21 mouse cellular contexts compared by ENCODE assay signal in genomic region chr19:12514621-12515020, GRCm38 (mm10).
"Had no signal": no experiment of that assay in that cellular context is flagged by ENCODE, and none has a peak within 500 bp of the region (broad histone marks: within the 10 kb centered on the region; RNA-seq: fewer than 3 reads in every experiment).

No protein-coding gene starts in this region.

- DNase-seq: heart, postnatal 10 days; heart, postnatal 14 days; heart, postnatal 36 days; heart, postnatal 4 days; kidney, adult 11 months; kidney, adult 18-20 months; kidney, adult 2 months; kidney, adult 8-10 months; kidney, adult 9 months; kidney, postnatal 10 days; kidney, postnatal 14 days; kidney, postnatal 25 days; kidney, postnatal 4 days; layer of hippocampus, adult 9-11 months; layer of hippocampus, postnatal 36 days had no signal

- ATAC-seq: hindbrain, embryonic 16.5 days; hindbrain, postnatal 0 days; inflammation-experienced regulatory T-cells, adult 6 months; intestine, embryonic 15.5 days; intestine, embryonic 16.5 days; intestine, postnatal 0 days had no signal
